Mouse (Mus musculus) heart, embryonic 12.5 days (tissue): ENCODE measurements around the gene Cpd. TPM values are rescaled to one million over a fixed set of nuclear protein-coding genes. Genes with fewer than 3 reads are reported as not detected.

ENCODE experiments used
- ATAC-seq: fragments of 200-750 bp; cut with Nextera tagmentation; 2 replicates; pipeline ENCODE4 v1.8.0; 2017; ENCODE audit warnings: moderate TSS enrichment, moderate library complexity; ENCODE audit not compliant: insufficient number of reproducible peaks, low FRiP score
- H3K27ac ChIP-seq: fragments of 300-500 bp; sonication (generic); 2 replicates; pipeline ENCODE4 v1.5.1; 2016; ENCODE audit warnings: mild to moderate bottlenecking, moderate library complexity; ENCODE audit not compliant: poor library complexity, severe bottlenecking
- H3K27me3 ChIP-seq: fragments of 300-500 bp; sonication (generic); replicated peaks from 2 replicates; pipeline ENCODE4 v1.6.1; 2016; ENCODE audit warnings: mild to moderate bottlenecking, moderate library complexity
- H3K36me3 ChIP-seq: fragments of 300-500 bp; sonication (generic); 2 replicates; pipeline ENCODE4 v1.6.1; 2016; ENCODE audit warnings: mild to moderate bottlenecking, moderate library complexity
- H3K4me1 ChIP-seq: fragments of 300-500 bp; sonication (generic); replicated peaks from 2 replicates; pipeline ENCODE4 v1.6.1; 2016; ENCODE audit warnings: mild to moderate bottlenecking
- H3K4me2 ChIP-seq: fragments of 300-500 bp; sonication (generic); 2 replicates; pipeline ENCODE4 v1.6.1; 2016; ENCODE audit warnings: mild to moderate bottlenecking, moderate library complexity
- H3K4me3 ChIP-seq: fragments of 300-500 bp; sonication (generic); 2 replicates; pipeline ENCODE4 v1.5.1; 2016; ENCODE audit warnings: mild to moderate bottlenecking
- H3K9ac ChIP-seq: fragments of 300-500 bp; sonication (generic); 2 replicates; pipeline ENCODE4 v1.6.1; 2016; ENCODE audit warnings: mild to moderate bottlenecking, moderate library complexity
- H3K9me3 ChIP-seq: fragments of 300-500 bp; sonication (generic); replicated peaks from 2 replicates; pipeline ENCODE4 v1.6.1; 2016; ENCODE audit warnings: mild to moderate bottlenecking, moderate library complexity
- WGBS: fragments of 180-500 bp; shearing (Covaris S2); methylation state at CpG from one replicate; pipeline ENCODE4 v1.1.7; 2016; 5-methylcytosine and 5-hydroxymethylcytosine counted together
- polyA plus RNA-seq: library from polyadenylated mRNA; unstranded; fragments of >200 nt; fragmentation: Nextera tagmentation; extraction: Ambion mirVana; gene quantifications from 2 replicates; pipeline ENCODE4 v1.2.1, GENCODE M21; 2016

Gene Cpd
- polyA plus RNA-seq, 1 experiment from 2014 or later, result 24.3 TPM

DNA sequence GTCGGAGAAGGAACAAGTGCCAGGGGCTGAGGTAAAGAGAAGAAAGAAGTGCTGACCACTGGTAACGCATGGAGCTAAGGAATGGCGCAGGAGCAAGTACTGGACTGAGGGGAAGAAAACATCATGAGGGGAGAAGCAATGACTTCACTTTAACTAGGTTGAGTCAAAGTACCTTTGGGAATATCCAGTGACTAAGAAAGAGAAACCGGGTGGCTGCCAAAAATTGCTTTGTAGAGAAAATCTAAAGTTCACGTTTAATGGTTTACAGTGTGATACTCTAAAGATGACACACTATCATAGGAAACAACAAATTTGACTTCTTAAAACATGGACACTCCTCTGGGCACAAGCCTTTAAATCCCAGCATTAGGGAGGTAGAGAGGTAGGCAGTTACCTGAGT, 27.0 kb upstream of the Cpd start:
- ATAC-seq, result no peak
- Histone ChIP-seq H3K27me3 (no peaks in the 10 kb centered on the region), H3K27ac (no peak overlapping the region), H3K36me3 (no peaks in the 10 kb centered on the region), H3K9ac (no peak overlapping the region), H3K4me2 (no peak overlapping the region), H3K4me3 (no peak overlapping the region), H3K4me1 (0 out of 2 replicates have a peak, but pooled peaks cover 5% of the 10 kb centered on the region), H3K9me3 (no peaks in the 10 kb centered on the region)
- WGBS, result 83% methylated on average over 5 of the region's 5 CpGs

DNA sequence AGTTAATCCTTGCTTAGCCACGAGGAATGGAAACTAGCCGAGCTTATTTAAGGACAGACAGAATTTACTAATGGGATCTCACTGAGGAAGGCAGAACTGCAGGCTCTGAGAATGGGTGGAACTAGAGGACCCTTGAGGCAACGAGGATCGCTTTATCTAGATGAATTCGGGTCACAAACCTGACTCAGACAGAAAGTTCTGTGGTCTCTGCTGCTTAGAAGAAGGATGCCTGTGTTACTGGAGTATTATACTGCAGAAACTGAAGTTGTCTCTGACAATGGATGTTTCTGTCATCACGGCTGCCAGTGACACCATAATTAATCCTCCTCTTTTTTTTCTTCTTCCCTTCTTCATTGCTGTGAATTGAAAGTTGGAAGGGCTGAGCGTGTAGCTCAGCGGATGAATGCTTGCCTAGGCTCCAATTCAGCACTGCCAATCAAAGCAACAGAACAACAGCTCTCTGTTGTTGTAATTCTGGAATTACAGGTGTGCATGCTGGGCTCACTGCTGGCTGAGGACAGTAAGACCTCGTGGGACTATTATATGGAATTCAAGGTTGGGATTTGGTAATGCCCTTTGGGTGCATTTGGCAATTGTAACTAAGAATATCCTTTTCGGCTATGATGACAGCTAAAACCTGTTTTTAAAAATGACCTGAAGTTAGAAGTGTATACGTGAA, 25.9 kb upstream of the Cpd start:
- Histone ChIP-seq H3K27ac (no peak overlapping the region), H3K27me3 (no peaks in the 10 kb centered on the region), H3K4me1 (0 out of 2 replicates have a peak, but pooled peaks cover 5% of the 10 kb centered on the region), H3K9me3 (no peaks in the 10 kb centered on the region), H3K36me3 (no peaks in the 10 kb centered on the region), H3K4me2 (no peak overlapping the region), H3K4me3 (no peak overlapping the region), H3K9ac (no peak overlapping the region)
- no peak for ATAC-seq
- 70% methylated on average over 11 of the region's 11 CpGs for WGBS

DNA sequence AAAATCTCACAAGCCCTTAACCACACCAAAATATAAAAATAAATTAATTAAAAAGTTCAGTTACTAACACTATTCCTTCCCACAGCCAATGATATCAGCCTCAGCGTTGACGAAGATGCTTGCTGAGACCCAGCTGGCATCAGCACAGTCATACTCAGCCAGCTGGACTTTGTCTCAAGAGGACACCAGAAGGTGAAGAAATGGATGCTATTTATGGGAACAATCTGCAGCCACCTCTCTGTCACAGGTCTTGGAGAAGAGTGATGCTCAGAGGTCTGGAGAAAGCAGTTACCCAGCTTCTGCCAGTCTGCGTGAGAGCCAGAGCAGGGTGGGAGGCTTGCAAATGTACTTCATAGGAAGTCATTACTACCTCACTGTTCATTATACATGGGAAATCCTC, 14.4 kb upstream of the Cpd start:
- H3K9ac ChIP-seq, result no peak overlapping the region
- no peak for ATAC-seq
- no peak overlapping the region for H3K4me3 ChIP-seq
- no peak overlapping the region for H3K27ac ChIP-seq
- H3K4me2 ChIP-seq, result no peak overlapping the region
- peaks cover 2% of the 10 kb centered on the region; the same call in 1 of the 2 replicates for H3K36me3 ChIP-seq
- no peaks in the 10 kb centered on the region for H3K9me3 ChIP-seq
- WGBS, result 42% methylated on average over 3 of the region's 3 CpGs
- H3K4me1 ChIP-seq, result peaks cover 34% of the 10 kb centered on the region
- no peaks in the 10 kb centered on the region for H3K27me3 ChIP-seq

GRCm38 (mm10) chr11:76859261-76859660, 12.4 kb upstream of the Cpd start:
- Histone ChIP-seq H3K9me3 (no peaks in the 10 kb centered on the region), H3K27me3 (no peaks in the 10 kb centered on the region), H3K36me3 (peaks cover 2% of the 10 kb centered on the region; the same call in 1 of the 2 replicates), H3K4me1 (peaks cover 44% of the 10 kb centered on the region), H3K4me2 (peak overlapping the region; percentile 25; the same call in 1 of the 2 replicates), H3K27ac (peak overlapping the region; percentile 75), H3K9ac (no peak overlapping the region), H3K4me3 (no peak overlapping the region)
- ATAC-seq, result no peak
- 45% methylated on average over 5 of the region's 5 CpGs for WGBS

DNA sequence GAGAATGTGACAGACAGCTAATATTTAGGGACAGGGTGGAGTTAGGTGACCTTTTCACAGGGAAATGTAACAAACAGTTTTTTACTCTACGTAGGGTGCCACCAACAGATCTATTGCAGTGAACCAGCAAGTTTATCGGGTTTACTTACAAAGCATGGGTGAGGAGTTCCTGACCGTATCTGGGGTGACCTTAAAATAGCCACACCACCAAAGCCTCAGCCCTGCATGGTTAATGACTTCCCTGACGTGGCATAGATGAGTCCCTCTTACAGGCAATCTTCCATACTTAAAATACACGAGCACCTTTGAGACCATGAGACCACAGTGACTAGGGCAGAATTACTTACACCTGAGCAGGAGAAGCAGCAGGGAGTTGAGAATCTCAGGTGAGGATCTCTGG, 12.0 kb upstream of the Cpd start:
- no peak overlapping the region for H3K9ac ChIP-seq
- H3K4me3 ChIP-seq, result no peak overlapping the region
- H3K27me3 ChIP-seq, result no peaks in the 10 kb centered on the region
- H3K27ac ChIP-seq, result peak overlapping the region; percentile 75
- peak overlapping the region; percentile 25; the same call in 1 of the 2 replicates for H3K4me2 ChIP-seq
- 0 out of 2 replicates have a peak, but pooled peaks have one; percentile 36 for ATAC-seq
- H3K9me3 ChIP-seq, result no peaks in the 10 kb centered on the region
- peaks cover 44% of the 10 kb centered on the region for H3K4me1 ChIP-seq
- peaks cover 2% of the 10 kb centered on the region; the same call in 1 of the 2 replicates for H3K36me3 ChIP-seq
- 37% methylated on average over 5 of the region's 5 CpGs for WGBS

- 32% methylated on average over 7 of the region's 7 CpGs for WGBS
- Histone ChIP-seq H3K4me2 (no peak overlapping the region), H3K4me1 (peaks cover 44% of the 10 kb centered on the region), H3K9ac (no peak overlapping the region), H3K4me3 (no peak overlapping the region), H3K9me3 (no peaks in the 10 kb centered on the region), H3K36me3 (peaks cover 2% of the 10 kb centered on the region; the same call in 1 of the 2 replicates), H3K27me3 (no peaks in the 10 kb centered on the region), H3K27ac (peak overlapping the region; percentile 52)
- no peak for ATAC-seq
Measured at GRCm38 (mm10) chr11:76857111-76857510, 10.3 kb upstream of the Cpd start.

DNA sequence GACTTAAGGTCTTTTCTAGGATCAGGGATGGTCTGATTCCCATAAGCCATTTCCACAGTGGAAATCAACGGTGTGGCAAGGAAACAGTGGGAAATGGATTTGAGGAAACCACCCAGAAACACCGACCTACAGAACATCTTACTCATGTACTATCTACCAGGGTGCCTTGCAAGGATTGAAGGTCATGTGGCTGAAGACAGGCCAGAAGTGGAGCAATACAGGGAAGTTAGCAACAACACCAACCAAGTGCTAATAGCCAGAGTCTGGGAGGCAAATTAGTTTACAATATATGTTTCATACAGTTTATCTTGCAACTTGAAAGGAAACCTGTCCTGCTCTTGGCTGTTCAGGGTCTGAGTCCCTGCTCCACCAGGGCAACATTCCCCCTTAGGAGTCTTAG, 9.8 kb upstream of the Cpd start:
- no peak overlapping the region for H3K4me2 ChIP-seq
- 76% methylated on average over 2 of the region's 2 CpGs for WGBS
- no peak overlapping the region for H3K9ac ChIP-seq
- H3K4me3 ChIP-seq, result no peak overlapping the region
- peaks cover 2% of the 10 kb centered on the region; the same call in 1 of the 2 replicates for H3K36me3 ChIP-seq
- no peak for ATAC-seq
- H3K27me3 ChIP-seq, result no peaks in the 10 kb centered on the region
- no peaks in the 10 kb centered on the region for H3K9me3 ChIP-seq
- peaks cover 44% of the 10 kb centered on the region for H3K4me1 ChIP-seq
- H3K27ac ChIP-seq, result peak overlapping the region; percentile 52

GRCm38 (mm10) chr11:76854475-76855341, 7.9 kb upstream of the Cpd start:
- H3K27ac ChIP-seq, result no peak overlapping the region
- 64% methylated on average over 17 of the region's 17 CpGs for WGBS

DNA sequence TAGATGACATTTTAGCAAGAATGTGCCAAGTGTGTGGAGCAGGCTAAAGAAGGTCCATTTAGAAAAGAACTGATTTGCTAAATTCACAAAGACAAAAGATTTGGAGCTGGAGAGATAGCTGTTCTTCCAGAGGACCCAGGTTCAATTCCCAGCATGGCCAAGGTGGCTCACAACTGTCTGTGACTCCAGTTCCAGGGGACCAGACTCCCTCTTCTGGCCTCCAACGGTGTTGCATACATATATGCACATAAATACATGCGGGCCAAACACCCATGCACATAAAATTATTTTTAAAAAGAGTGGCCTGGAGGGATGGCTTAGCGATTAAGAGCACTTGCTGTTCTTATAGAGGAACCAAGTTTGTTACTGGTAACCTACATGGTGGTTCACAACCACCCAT, 4.7 kb upstream of the Cpd start:
- Histone ChIP-seq H3K27ac (no peak overlapping the region), H3K4me2 (no peak overlapping the region), H3K36me3 (no peaks in the 10 kb centered on the region), H3K9ac (no peak overlapping the region), H3K4me1 (peaks cover 11% of the 10 kb centered on the region), H3K27me3 (no peaks in the 10 kb centered on the region), H3K4me3 (no peak overlapping the region), H3K9me3 (no peaks in the 10 kb centered on the region)
- ATAC-seq, result no peak
- 66% methylated on average over 3 of the region's 3 CpGs for WGBS

More at GRCm38 (mm10) chr11:76854475-76855341, 7.9 kb upstream of the Cpd start:
- Histone ChIP-seq H3K36me3 (peaks cover 2% of the 10 kb centered on the region; the same call in 1 of the 2 replicates), H3K27me3 (no peaks in the 10 kb centered on the region), H3K9ac (no peak overlapping the region), H3K4me2 (no peak overlapping the region), H3K4me1 (peaks cover 34% of the 10 kb centered on the region), H3K4me3 (no peak overlapping the region), H3K9me3 (no peaks in the 10 kb centered on the region)
- ATAC-seq, result no peak

DNA sequence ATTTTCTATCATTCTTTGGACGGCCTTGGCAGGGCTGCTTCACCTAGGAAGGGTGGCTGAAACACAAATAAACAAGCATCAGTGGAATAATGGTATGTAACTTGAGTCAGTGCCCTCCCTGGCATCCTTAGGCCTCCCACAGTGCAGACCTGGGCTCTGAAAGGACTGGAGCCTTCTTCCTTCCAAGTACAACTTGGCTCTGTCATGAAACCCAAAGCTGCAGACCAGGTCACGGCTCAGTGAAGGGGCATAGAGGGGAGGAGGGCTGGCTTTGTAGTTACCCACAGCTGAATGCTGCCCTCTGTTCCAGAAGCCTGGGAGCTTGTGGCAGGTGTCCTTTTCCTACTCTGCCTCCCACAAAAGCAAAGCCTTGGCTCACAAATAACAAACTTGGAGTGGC, 2.8 kb upstream of the Cpd start:
- ATAC-seq, result no peak
- Histone ChIP-seq H3K9me3 (no peaks in the 10 kb centered on the region), H3K27me3 (no peaks in the 10 kb centered on the region), H3K4me3 (no peak overlapping the region), H3K9ac (no peak overlapping the region), H3K4me2 (no peak overlapping the region), H3K4me1 (peaks cover 13% of the 10 kb centered on the region), H3K27ac (no peak overlapping the region), H3K36me3 (no peaks in the 10 kb centered on the region)
- WGBS, result 44% methylated on average over 2 of the region's 2 CpGs

GRCm38 (mm10) chr11:76848081-76848480, 1.3 kb upstream of the Cpd start:
- WGBS, result 72% methylated on average over 5 of the region's 5 CpGs
- H3K27ac ChIP-seq, result no peak overlapping the region

More at GRCm38 (mm10) chr11:76848081-76848480, 1.3 kb upstream of the Cpd start:
- H3K4me3 ChIP-seq, result no peak overlapping the region
- H3K9ac ChIP-seq, result no peak overlapping the region
- H3K36me3 ChIP-seq, result no peaks in the 10 kb centered on the region
- H3K4me2 ChIP-seq, result no peak overlapping the region
- H3K27me3 ChIP-seq, result no peaks in the 10 kb centered on the region
- H3K4me1 ChIP-seq, result peaks cover 20% of the 10 kb centered on the region
- ATAC-seq, result no peak
- no peaks in the 10 kb centered on the region for H3K9me3 ChIP-seq
